Mouse (Mus musculus): ENCODE data around the gene Tbc1d21.

DNA sequence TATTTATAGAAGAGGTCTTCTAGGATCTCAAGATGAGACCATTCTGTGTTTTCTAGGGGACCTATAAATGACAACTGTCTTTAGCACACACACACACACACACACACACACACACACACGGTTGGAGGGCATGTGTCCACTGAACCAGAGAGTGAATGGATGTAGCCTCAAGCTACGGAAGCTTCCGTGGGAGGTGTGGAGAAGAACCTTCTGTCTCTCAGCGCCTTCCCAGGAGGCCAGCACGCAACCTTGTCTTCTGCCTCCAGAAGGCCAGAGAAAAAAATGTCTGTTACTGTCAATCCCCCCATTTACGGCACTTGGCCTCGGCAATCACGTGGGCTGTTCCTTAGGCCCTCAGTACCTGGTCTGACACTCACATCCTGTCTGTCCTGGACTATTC, 5.9 kb downstream of the Tbc1d21 start:
- TF ChIP-seq CTCF (IDR thresholded peaks at IDR 0.05; ENCODE audit: low read depth, low read length) (no peak), POLR2A (IDR thresholded peaks at IDR 0.05; ENCODE audit: extremely low read depth, insufficient read depth, low read length) (no peak)
